Comparison of ENCODE assay signal across 8 mouse cellular contexts in genomic region chr5:66947958-66948357, GRCm38 (mm10).
DNase-seq lines count a peak whose midpoint lies in the region; ATAC-seq and TF ChIP-seq lines count a peak whose summit lies in the region.

No protein-coding gene starts in this region.

- no peak for TF ChIP-seq POLR2A in lung, adult 2 months (IDR thresholded peaks at IDR 0.05; ENCODE audit: borderline replicate concordance, extremely low read depth, low read depth, low read length)

- no peak for ATAC-seq in megakaryocyte, adult 5-6 weeks (ENCODE audit: poor library complexity, severe bottlenecking)
- no peak for ATAC-seq in megakaryocyte progenitor cell, adult 5-6 weeks (replicated peaks; ENCODE audit: poor library complexity)

- DNase-seq in lung, adult 18-20 months, result peak; percentile 37 to 58
- no peak for DNase-seq in lung, adult 2 months
- DNase-seq in cerebellum, adult 8-10 months, result peak; percentile 34
- peak; percentile 33 to 55 for DNase-seq in gastrocnemius, postnatal 4 days (ENCODE audit: low spot score in 2 of 2)
- peak; percentile 44 for DNase-seq in kidney, adult 18-20 months
- peak; percentile 52 to 67 for DNase-seq in lung, postnatal 4 days

- H3K4me1 ChIP-seq in lung, adult 2 months (ENCODE audit: control insufficient read depth, insufficient read depth, low read length), result peaks cover 9% of the 10 kb centered on the region; the same call in 1 of the 2 replicates

- no peak for TF ChIP-seq CTCF in lung, adult 2 months (IDR thresholded peaks at IDR 0.05; ENCODE audit: insufficient read depth, low read length)

- no peak overlapping the region for H3K4me3 ChIP-seq in lung, adult 2 months (replicated peaks; ENCODE audit: extremely low read depth, low read depth, low read length)

- WGBS in lung, adult 2 months, result 36% methylated on average over 6 of the region's 6 CpGs
